In the genomic region with DNA sequence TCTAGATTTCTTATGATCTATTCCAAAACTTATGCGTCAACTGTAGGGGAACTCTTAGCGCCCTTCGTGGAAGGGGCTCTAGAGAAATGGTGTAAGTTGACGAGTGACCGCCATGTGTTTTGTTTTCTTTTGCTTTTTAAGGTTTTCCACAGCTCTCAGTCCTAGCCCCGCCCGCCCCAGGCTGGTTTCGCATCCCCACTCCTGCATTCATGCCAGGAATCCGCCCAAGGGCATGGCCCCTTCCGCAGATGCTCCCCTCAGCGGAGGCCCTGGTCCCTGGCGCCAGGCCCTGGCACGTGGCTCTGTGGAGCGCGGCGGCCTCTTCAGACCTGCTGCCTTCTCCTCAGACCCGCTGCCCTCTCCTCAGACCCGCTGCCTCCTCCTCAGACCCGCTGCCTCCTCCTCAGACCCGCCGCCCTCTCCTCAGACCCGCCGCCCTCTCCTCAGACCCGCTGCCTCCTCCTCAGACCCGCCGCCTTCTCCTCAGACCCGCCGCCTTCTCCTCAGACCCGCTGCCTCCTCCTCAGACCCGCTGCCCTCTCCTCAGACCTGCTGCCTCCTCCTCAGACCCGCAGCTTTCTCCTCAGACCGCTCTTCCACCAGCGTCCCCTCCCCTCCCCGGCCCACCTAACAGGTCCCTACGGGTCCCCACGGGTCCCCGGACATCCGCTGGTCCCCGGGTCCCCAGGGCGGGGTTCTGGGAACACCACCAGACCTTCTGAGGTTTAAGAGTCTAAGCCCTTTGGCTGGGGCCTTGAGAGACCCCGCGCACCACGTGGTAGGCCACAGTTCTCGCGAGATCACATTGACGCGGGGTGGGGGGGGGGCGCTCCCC, we compare ENCODE assay signal across 10 mouse cellular contexts. TPM values are rescaled to one million over a fixed set of nuclear protein-coding genes. Genes with fewer than 3 reads are reported as not detected.
A peak's percentile ranks its signal among the peaks of the same experiment; 100 is the strongest.
DNase-seq lines count a peak whose midpoint lies in the region; ATAC-seq and TF ChIP-seq lines count a peak whose summit lies in the region.
"Had no signal": no experiment of that assay in that cellular context is flagged by ENCODE, and none has a peak within 500 bp of the region (broad histone marks: within the 10 kb centered on the region; RNA-seq: fewer than 3 reads in every experiment).

No protein-coding gene starts in this region.

- H3K27me3 ChIP-seq in heart, embryonic 10.5 days (ENCODE audit: insufficient read depth, poor library complexity, severe bottlenecking) = no peaks in the 10 kb centered on the region
- H3K27me3 ChIP-seq in heart, embryonic 14.5 days (ENCODE audit: control insufficient read depth, insufficient read depth, low read length) = no peaks in the 10 kb centered on the region
- no peaks in the 10 kb centered on the region; the same call in 1 of the 2 replicates for H3K27me3 ChIP-seq in liver, embryonic 14.5 days (ENCODE audit: control insufficient read depth, insufficient read depth, low read length)

- peak overlapping the region; percentile 63 for H3K9ac ChIP-seq in heart, embryonic 14.5 days (ENCODE audit: low read length)
- H3K9ac ChIP-seq in liver, embryonic 14.5 days (replicated peaks) = no peak overlapping the region

- H3K27ac ChIP-seq in heart, embryonic 10.5 days = peak overlapping the region; percentile 86
- H3K27ac ChIP-seq in heart, embryonic 14.5 days (replicated peaks in 1 of 2; ENCODE audit: control insufficient read depth in 1 of 2, insufficient read depth in 1 of 2, low read depth in 2 of 2, low read length in 2 of 2) = no peak overlapping the region
- H3K27ac ChIP-seq in liver, embryonic 14.5 days = no peak overlapping the region

- H3K4me3 ChIP-seq in heart, embryonic 10.5 days = peak overlapping the region; percentile 62
- H3K4me3 ChIP-seq in heart, embryonic 14.5 days (ENCODE audit: control insufficient read depth in 1 of 2, insufficient read depth in 1 of 2, low read depth in 1 of 2, low read length in 2 of 2) = peak overlapping the region; percentile 42 to 58
- H3K4me3 ChIP-seq in liver, embryonic 14.5 days (ENCODE audit: insufficient read depth in 1 of 2, low read depth in 2 of 2, low read length in 2 of 2) = peak overlapping the region in 1 of 2 experiments; percentile 14; a peak in 3 of 4 replicates

- no peaks in the 10 kb centered on the region for H3K9me3 ChIP-seq in heart, embryonic 10.5 days
- peaks cover 7% of the 10 kb centered on the region; the same call in 1 of the 2 replicates for H3K9me3 ChIP-seq in heart, embryonic 14.5 days (ENCODE audit: control insufficient read depth, low read length)
- H3K9me3 ChIP-seq in liver, embryonic 14.5 days (ENCODE audit: control insufficient read depth, low read length) = no peaks in the 10 kb centered on the region

- H3K4me1 ChIP-seq in heart, embryonic 10.5 days = peaks cover 9% of the 10 kb centered on the region
- peaks cover 0 to 2% of the 10 kb centered on the region in 2 experiments; a peak in 1 of 4 replicates for H3K4me1 ChIP-seq in heart, embryonic 14.5 days (ENCODE audit: control insufficient read depth in 2 of 2, insufficient read depth in 2 of 2, low read length in 2 of 2)
- H3K4me1 ChIP-seq in liver, embryonic 14.5 days (replicated peaks; ENCODE audit: control insufficient read depth in 2 of 2, insufficient read depth in 2 of 2, low read length in 1 of 2) = no peaks in the 10 kb centered on the region

- no peak for TF ChIP-seq POLR2A in brain, embryonic 14.5 days (IDR thresholded peaks at IDR 0.05; ENCODE audit: borderline replicate concordance, extremely low read depth, insufficient read depth, insufficient read length, poor library complexity, severe bottlenecking)

- no peak for TF ChIP-seq EP300 in liver, embryonic 14.5 days (IDR thresholded peaks at IDR 0.05; ENCODE audit: low read depth)

- no peak for TF ChIP-seq CTCF in brain, embryonic 14.5 days (IDR thresholded peaks at IDR 0.05; ENCODE audit: borderline replicate concordance, extremely low read depth, insufficient read depth, insufficient read length)
- TF ChIP-seq CTCF in liver, embryonic 14.5 days (IDR thresholded peaks at IDR 0.05; ENCODE audit: low read depth) = no peak

- peak; percentile 79 for DNase-seq in heart, embryonic 10.5 days (ENCODE audit: low spot score)
- DNase-seq in heart, adult 9 months (ENCODE audit: low spot score in 2 of 2) = no peak
- DNase-seq in brain, embryonic 14.5 days (ENCODE audit: low read depth) = peak; percentile 58
- DNase-seq in liver, embryonic 14.5 days (ENCODE audit: low read depth in 3 of 3, low spot score in 3 of 3) = peak in 2 of 3 experiments; percentile 14 to 20
- DNase-seq in spleen, adult 12 weeks (ENCODE audit: low spot score) = no peak
- no peak for DNase-seq in layer of hippocampus, postnatal 25 days (ENCODE audit: extremely low spot score in 1 of 2, low spot score in 1 of 2)

- no peaks in the 10 kb centered on the region for H3K36me3 ChIP-seq in heart, embryonic 10.5 days
- no peaks in the 10 kb centered on the region for H3K36me3 ChIP-seq in heart, embryonic 14.5 days (ENCODE audit: control insufficient read depth, insufficient read depth, low read length)
- no peaks in the 10 kb centered on the region for H3K36me3 ChIP-seq in liver, embryonic 14.5 days (replicated peaks; ENCODE audit: control insufficient read depth, insufficient read depth, low read depth)

- 14% methylated on average over 46 of the region's 48 CpGs for WGBS in heart, embryonic 10.5 days
- 11% methylated on average over 46 of the region's 48 CpGs for WGBS in heart, embryonic 14.5 days
- 22% methylated on average over 43 of the region's 48 CpGs for WGBS in liver, embryonic 14.5 days (ENCODE audit: insufficient replicate concordance)

- no peak for ATAC-seq in heart, embryonic 14.5 days (ENCODE audit: insufficient number of reproducible peaks, insufficient read depth, low FRiP score, low read depth)
- no peak for ATAC-seq in liver, embryonic 14.5 days (ENCODE audit: insufficient read depth)
- no peak for ATAC-seq in activated CD4-positive, CD25-positive, alpha-beta regulatory T cell, adult 4 months

- peak overlapping the region; percentile 71 for H3K4me2 ChIP-seq in heart, embryonic 14.5 days (ENCODE audit: low read length)
- H3K4me2 ChIP-seq in liver, embryonic 14.5 days (ENCODE audit: low read depth) = peak overlapping the region; percentile 45

RNA-seq across cellular contexts. Expression of gene Six6, which starts 22.3 kb away (rescaled TPM):
- not detected in 2 replicates for polyA plus RNA-seq in heart, embryonic 10.5 days (2016; fragmentation: Nextera tagmentation; extraction: Ambion mirVana)
- polyA plus RNA-seq in brain, embryonic 14.5 days (2012; rRNA removed) = 0.74 and 0.98 TPM in 2 replicates
- not detected in 2 replicates for polyA plus RNA-seq in heart, embryonic 14.5 days (2014; fragmentation: Nextera tagmentation; extraction: Ambion mirVana)
- not detected in 2 replicates for polyA plus RNA-seq in liver, embryonic 14.5 days (2012; rRNA removed)
- not detected in 2 replicates for polyA plus RNA-seq in liver, embryonic 14.5 days (2014; fragmentation: Nextera tagmentation; extraction: Ambion mirVana)
- polyA plus RNA-seq in activated CD4-positive, CD25-positive, alpha-beta regulatory T cell, adult 4 months (2017; shearing (Covaris generic)) = under 1 TPM in 1 of 2 experiments, not detected in 1; 0.13 TPM
- not detected for total RNA-seq in layer of hippocampus, postnatal 25 days (2021)
- total RNA-seq: liver, adult 2 months; MEL had no signal
- polyA plus RNA-seq: liver, adult 2 months had no signal

RNA-seq across cellular contexts. Expression of gene 4930447C04Rik, which starts 23.2 kb away (rescaled TPM):
- polyA plus RNA-seq in heart, embryonic 10.5 days (2016; fragmentation: Nextera tagmentation; extraction: Ambion mirVana) = 4.3 and 4.8 TPM in 2 replicates
- 6.3 and 6.7 TPM in 2 replicates for polyA plus RNA-seq in brain, embryonic 14.5 days (2012; rRNA removed)
- 1.1 and 1.6 TPM in 2 replicates for polyA plus RNA-seq in heart, embryonic 14.5 days (2014; fragmentation: Nextera tagmentation; extraction: Ambion mirVana)
- 0.28 and 0.84 TPM in 2 replicates for polyA plus RNA-seq in liver, embryonic 14.5 days (2012; rRNA removed)
- polyA plus RNA-seq in liver, embryonic 14.5 days (2014; fragmentation: Nextera tagmentation; extraction: Ambion mirVana) = 0.09 and 0.23 TPM in 2 replicates
- polyA plus RNA-seq in activated CD4-positive, CD25-positive, alpha-beta regulatory T cell, adult 4 months (2017; shearing (Covaris generic)) = under 1 TPM in 1 of 2 experiments, not detected in 1; 0.40 TPM
- total RNA-seq in layer of hippocampus, postnatal 25 days (2021) = 1 to 10 TPM; 4.9 to 6.9 TPM
- total RNA-seq: liver, adult 2 months; MEL had no signal
- polyA plus RNA-seq: liver, adult 2 months had no signal

Comparison
In these comparisons a context has a peak if more than half of its experiments do, and no peak if none do; other contexts are left out.
1. DNase-seq: peak in heart, embryonic 10.5 days (single experiment), brain, embryonic 14.5 days (single experiment) and liver, embryonic 14.5 days (2 of 3); none in heart, adult 9 months (0 of 2), spleen, adult 12 weeks (single experiment) and layer of hippocampus, postnatal 25 days (0 of 2).